9 mouse cellular contexts compared by ENCODE assay signal in the genomic region with DNA sequence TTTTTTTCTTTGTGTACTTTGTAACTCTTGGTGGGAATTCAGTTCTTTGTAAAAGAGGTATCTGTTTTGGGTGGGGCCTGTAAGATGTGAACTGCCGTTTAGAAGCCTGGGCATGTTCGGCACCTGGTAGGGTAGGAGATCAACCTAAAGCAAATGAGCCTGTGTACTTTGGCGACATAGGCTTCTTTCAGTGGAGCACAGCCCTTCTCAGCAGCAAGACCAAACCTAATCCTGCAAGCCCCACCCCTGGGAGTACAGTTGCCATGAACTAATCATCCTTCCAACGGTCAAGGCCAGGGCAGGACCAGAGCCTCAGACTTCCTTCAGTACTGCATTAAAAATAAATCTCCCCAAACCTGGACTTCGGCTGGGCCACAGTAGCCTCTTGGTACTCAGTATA.
A peak's percentile ranks its signal among the peaks of the same experiment; 100 is the strongest.
DNase-seq lines count a peak whose midpoint lies in the region; ATAC-seq and TF ChIP-seq lines count a peak whose summit lies in the region.
"Had no signal": no experiment of that assay in that cellular context is flagged by ENCODE, and none has a peak within 500 bp of the region (broad histone marks: within the 10 kb centered on the region; RNA-seq: fewer than 3 reads in every experiment).

No protein-coding gene starts in this region.

- no peak overlapping the region for H3K4me3 ChIP-seq in kidney, adult 2 months (ENCODE audit: insufficient read depth, low read depth, low read length)
- H3K4me3 ChIP-seq in heart, embryonic 14.5 days (ENCODE audit: control insufficient read depth in 1 of 2, insufficient read depth in 1 of 2, low read depth in 1 of 2, low read length in 2 of 2), result no peak overlapping the region
- no peak overlapping the region for H3K4me3 ChIP-seq in cerebellum, adult 2 months (replicated peaks; ENCODE audit: insufficient read depth, low read depth, low read length)

- no peaks in the 10 kb centered on the region for H3K36me3 ChIP-seq in kidney, adult 2 months (ENCODE audit: control insufficient read depth, insufficient read depth, low read length)
- H3K36me3 ChIP-seq in heart, embryonic 14.5 days (ENCODE audit: control insufficient read depth, insufficient read depth, low read length), result no peaks in the 10 kb centered on the region

- no peak overlapping the region for H3K4me2 ChIP-seq in heart, embryonic 14.5 days (ENCODE audit: low read length)

- no peak for TF ChIP-seq CTCF in kidney, adult 2 months (conservative IDR thresholded peaks at IDR 0.05; ENCODE audit: insufficient read depth, insufficient read length, low read depth, low read length)
- no peak for TF ChIP-seq CTCF in cerebellum, adult 2 months (IDR thresholded peaks at IDR 0.05; ENCODE audit: borderline replicate concordance, insufficient read depth, low read depth, low read length)

- peaks cover 63% of the 10 kb centered on the region for H3K4me1 ChIP-seq in kidney, adult 2 months (ENCODE audit: control insufficient read depth, insufficient read depth, low read length)
- H3K4me1 ChIP-seq in heart, embryonic 14.5 days (ENCODE audit: control insufficient read depth in 2 of 2, insufficient read depth in 2 of 2, low read length in 2 of 2), result peaks cover 38 to 69% of the 10 kb centered on the region in 2 experiments
- no peaks in the 10 kb centered on the region for H3K4me1 ChIP-seq in cerebellum, adult 2 months (ENCODE audit: control insufficient read depth, insufficient read depth, low read length)

- H3K9ac ChIP-seq in heart, embryonic 14.5 days (ENCODE audit: low read length), result no peak overlapping the region

- peak; percentile 46 for DNase-seq in kidney, adult 2 months
- no peak for DNase-seq in kidney, postnatal 14 days
- peak; percentile 48 for DNase-seq in adipocyte (ENCODE audit: low spot score)
- no peak for DNase-seq in cerebellum, adult 2 months
- no peak for DNase-seq in left cerebral cortex, adult 18-20 months (ENCODE audit: low spot score in 2 of 2)
- DNase-seq: cerebellum, adult 11-12 months had no signal

- H3K27ac ChIP-seq in kidney, adult 2 months (ENCODE audit: insufficient read depth, low read depth, low read length), result peak overlapping the region; percentile 36; the same call in 1 of the 2 replicates
- peak overlapping the region; percentile 19 to 48; a peak in 3 of 4 replicates for H3K27ac ChIP-seq in heart, embryonic 14.5 days (replicated peaks in 1 of 2; ENCODE audit: control insufficient read depth in 1 of 2, insufficient read depth in 1 of 2, low read depth in 2 of 2, low read length in 2 of 2)
- H3K27ac ChIP-seq in cerebellum, adult 2 months (ENCODE audit: insufficient read depth, low read length), result no peak overlapping the region

- no peaks in the 10 kb centered on the region for H3K27me3 ChIP-seq in kidney, adult 2 months (replicated peaks; ENCODE audit: control insufficient read depth, insufficient read depth, low read length)
- H3K27me3 ChIP-seq in heart, embryonic 14.5 days (ENCODE audit: control insufficient read depth, insufficient read depth, low read length), result no peaks in the 10 kb centered on the region
- no peaks in the 10 kb centered on the region for H3K27me3 ChIP-seq in cerebellum, adult 2 months (ENCODE audit: control insufficient read depth, insufficient read depth, low read length)

- ATAC-seq in heart, embryonic 14.5 days (ENCODE audit: insufficient number of reproducible peaks, insufficient read depth, low FRiP score, low read depth), result no peak
- ATAC-seq in megakaryocyte progenitor cell, adult 5-6 weeks (replicated peaks; ENCODE audit: poor library complexity), result peak; percentile 6; the same call in 1 of the 2 replicates
- ATAC-seq in monocyte, adult 5-6 weeks (replicated peaks; ENCODE audit: insufficient number of reproducible peaks, low FRiP score, low TSS enrichment, poor library complexity, severe bottlenecking), result no peak

- TF ChIP-seq POLR2A in kidney, adult 2 months (IDR thresholded peaks at IDR 0.05; ENCODE audit: low read depth, low read length), result no peak
- TF ChIP-seq POLR2A in cerebellum, adult 2 months (IDR thresholded peaks at IDR 0.05; ENCODE audit: borderline replicate concordance, insufficient read depth, low read length), result no peak

- H3K9me3 ChIP-seq in heart, embryonic 14.5 days (ENCODE audit: control insufficient read depth, low read length), result no peaks in the 10 kb centered on the region

- WGBS in kidney, adult 2 months, result 39% methylated on average over 5 of the region's 5 CpGs
- WGBS in heart, embryonic 14.5 days, result 52% methylated on average over 5 of the region's 5 CpGs
- WGBS in cerebellum, adult 2 months, result 69% methylated on average over 5 of the region's 5 CpGs

Comparison
In these comparisons a context has a peak if more than half of its experiments do, and no peak if none do; other contexts are left out.
1. DNase-seq: peak in kidney, adult 2 months (single experiment) and adipocyte (single experiment); none in kidney, postnatal 14 days (single experiment), cerebellum, adult 2 months (0 of 2) and left cerebral cortex, adult 18-20 months (0 of 2).